Mouse (Mus musculus): ENCODE data around the gene Napepld. TPM values are rescaled to one million over a fixed set of nuclear protein-coding genes. Genes with fewer than 3 reads are reported as not detected.
A peak's percentile ranks its signal among the peaks of the same experiment; 100 is the strongest.
"Not testable (repeated sequence)": the region's sequence is repeated elsewhere in the genome, so short reads cannot be mapped to it uniquely, and the experiment has no call there.

Gene Napepld
- polyA plus RNA-seq, 1 experiment, result 1.7 TPM

DNA sequence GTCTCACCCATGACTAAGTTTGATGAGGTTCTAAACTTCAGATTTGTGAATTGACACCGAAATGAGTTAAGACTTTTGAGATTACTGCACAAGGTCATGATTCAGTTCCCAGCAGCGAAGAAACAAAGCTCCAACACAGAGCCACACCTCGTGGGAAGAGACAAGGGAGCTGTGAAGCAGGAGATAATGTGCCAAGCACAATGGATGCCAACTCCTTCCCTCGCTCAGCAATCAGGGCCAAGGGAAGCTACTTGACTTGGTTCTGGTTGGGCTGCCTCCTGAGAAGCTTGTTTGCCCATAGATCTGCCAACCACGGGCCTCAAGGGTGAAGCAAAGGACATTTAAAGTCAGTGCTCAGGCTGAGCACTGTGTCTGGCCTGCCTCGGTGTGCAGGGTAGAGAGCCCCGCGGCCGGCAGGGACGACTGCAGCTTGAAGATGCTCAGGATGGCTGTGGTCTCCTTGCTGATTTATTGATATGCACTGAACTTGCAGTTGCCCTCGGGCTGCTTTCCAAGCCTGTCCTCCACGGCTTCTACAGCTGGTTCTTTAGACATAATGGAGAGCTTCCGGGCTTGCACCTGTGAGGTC, 11.0 kb upstream of the Napepld start:
- TF ChIP-seq POLR2A (IDR thresholded peaks at IDR 0.05; ENCODE audit: low read depth, low read length) (no peak), CTCF (IDR thresholded peaks at IDR 0.05; ENCODE audit: borderline replicate concordance, insufficient read depth, low read length) (no peak)

DNA sequence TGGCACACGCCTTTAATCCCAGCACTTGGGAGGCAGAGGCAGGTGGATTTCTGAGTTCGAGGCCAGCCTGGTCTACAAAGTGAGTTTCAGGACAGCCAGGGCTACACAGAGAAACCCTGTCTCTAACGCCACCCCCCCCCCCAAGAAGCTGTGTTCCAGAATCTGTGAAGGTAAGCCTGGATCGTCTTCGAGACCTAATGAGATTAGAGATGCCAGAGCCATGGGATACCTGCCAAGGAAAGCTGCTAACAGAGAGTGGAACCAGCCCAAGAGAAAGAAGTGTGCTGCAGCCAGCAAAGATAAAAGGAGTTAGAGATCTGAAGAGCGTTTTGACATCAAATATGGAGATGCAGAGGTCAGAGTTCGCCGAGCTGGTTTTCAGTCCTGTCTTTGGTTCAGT, 6.8 kb upstream of the Napepld start:
- H3K4me1 ChIP-seq (ENCODE audit: control insufficient read depth, insufficient read depth, low read length); H3K27ac ChIP-seq (ENCODE audit: insufficient read depth, low read length); H3K4me3 ChIP-seq (ENCODE audit: insufficient read depth, low read length): not testable (repeated sequence)

More for the DNA sequence above, 11.0 kb upstream of the Napepld start:
- no peaks in the 10 kb centered on the region for H3K4me1 ChIP-seq (ENCODE audit: control insufficient read depth, insufficient read depth, low read length)
- no peak overlapping the region for H3K27ac ChIP-seq (ENCODE audit: insufficient read depth, low read length)
- no peak overlapping the region for H3K4me3 ChIP-seq (ENCODE audit: insufficient read depth, low read length)

DNA sequence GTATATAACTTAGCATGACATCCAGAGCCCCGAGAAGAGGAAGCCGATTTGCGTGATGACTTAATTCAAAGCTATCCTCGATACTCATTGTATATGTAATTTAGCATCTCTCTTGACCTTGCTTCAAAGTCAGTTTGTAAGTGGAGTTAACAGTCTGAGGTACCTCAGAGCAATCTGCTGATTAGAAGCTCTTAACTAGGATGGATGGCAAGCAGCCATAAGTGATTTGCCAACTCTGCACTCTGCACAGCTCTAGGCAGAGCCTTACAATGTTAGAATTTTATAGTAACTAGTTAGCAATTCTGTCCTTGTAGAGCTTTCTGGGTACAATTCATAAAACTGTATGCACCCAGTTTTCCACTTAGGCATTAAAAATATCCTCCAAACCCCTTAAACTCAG, 5.3 kb upstream of the Napepld start:
- TF ChIP-seq POLR2A (IDR thresholded peaks at IDR 0.05; ENCODE audit: low read depth, low read length) (no peak), CTCF (IDR thresholded peaks at IDR 0.05; ENCODE audit: borderline replicate concordance, insufficient read depth, low read length) (no peak)
- Histone ChIP-seq H3K27ac (ENCODE audit: insufficient read depth, low read length) (no peak overlapping the region), H3K4me1 (ENCODE audit: control insufficient read depth, insufficient read depth, low read length) (no peaks in the 10 kb centered on the region), H3K4me3 (ENCODE audit: insufficient read depth, low read length) (no peak overlapping the region)

DNA sequence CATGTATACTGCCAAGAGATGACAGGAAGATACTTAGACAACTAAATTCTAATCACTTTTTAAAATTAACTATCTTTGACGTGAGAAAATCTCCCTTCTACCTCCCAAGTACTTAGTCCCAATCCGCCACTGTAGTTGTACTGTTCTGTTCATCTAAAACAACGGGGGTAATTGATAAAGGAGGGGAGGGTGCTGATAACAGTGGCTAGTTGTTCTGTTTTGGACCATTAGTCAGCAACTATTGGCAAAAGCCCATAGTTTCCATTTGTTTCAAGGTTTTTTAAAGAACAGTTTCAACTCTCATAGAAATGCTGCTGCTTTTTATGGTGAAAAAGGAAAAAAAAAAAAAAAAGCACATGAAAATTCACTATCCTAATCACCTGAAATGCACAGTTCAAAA, 2.5 kb upstream of the Napepld start:
- H3K27ac ChIP-seq (ENCODE audit: insufficient read depth, low read length), result no peak overlapping the region

DNA sequence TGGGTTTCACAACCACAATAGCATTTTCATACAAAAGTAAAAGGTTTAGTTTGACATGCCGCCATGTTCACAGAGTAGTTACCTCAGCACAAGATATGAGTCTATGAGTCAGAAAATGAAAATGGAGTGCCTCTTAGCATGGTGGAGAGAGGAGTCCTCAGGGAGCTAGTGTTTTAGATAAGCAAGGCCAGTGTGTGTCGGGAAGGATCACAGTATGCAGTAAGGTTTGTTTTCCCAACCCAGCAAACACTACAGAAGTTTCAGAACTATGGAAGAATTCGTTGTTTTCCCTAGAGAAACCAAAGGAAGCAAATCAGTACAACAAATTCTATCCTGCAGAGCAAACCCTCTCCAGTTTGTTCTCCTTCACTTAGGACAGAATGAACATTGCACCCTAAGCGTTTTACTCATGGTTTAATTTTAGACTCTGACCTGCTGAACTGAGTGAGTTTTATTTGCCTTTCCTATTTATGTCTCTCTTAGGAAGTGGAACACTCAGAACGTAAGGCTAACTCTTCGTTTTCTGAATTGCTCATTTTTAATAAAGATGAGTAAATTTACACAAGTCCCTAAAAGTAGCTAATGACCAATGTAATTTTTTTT, 1.8 kb upstream of the Napepld start:
- Histone ChIP-seq H3K27ac (ENCODE audit: insufficient read depth, low read length) (no peak overlapping the region), H3K4me1 (ENCODE audit: control insufficient read depth, insufficient read depth, low read length) (no peaks in the 10 kb centered on the region), H3K4me3 (ENCODE audit: insufficient read depth, low read length) (no peak overlapping the region)
- TF ChIP-seq CTCF (IDR thresholded peaks at IDR 0.05; ENCODE audit: borderline replicate concordance, insufficient read depth, low read length), result no peak
- no peak for TF ChIP-seq POLR2A (IDR thresholded peaks at IDR 0.05; ENCODE audit: low read depth, low read length)

More for the DNA sequence above, 2.5 kb upstream of the Napepld start:
- H3K4me3 ChIP-seq (ENCODE audit: insufficient read depth, low read length), result no peak overlapping the region
- TF ChIP-seq POLR2A (IDR thresholded peaks at IDR 0.05; ENCODE audit: low read depth, low read length), result no peak
- TF ChIP-seq CTCF (IDR thresholded peaks at IDR 0.05; ENCODE audit: borderline replicate concordance, insufficient read depth, low read length), result no peak
- no peaks in the 10 kb centered on the region for H3K4me1 ChIP-seq (ENCODE audit: control insufficient read depth, insufficient read depth, low read length)

DNA sequence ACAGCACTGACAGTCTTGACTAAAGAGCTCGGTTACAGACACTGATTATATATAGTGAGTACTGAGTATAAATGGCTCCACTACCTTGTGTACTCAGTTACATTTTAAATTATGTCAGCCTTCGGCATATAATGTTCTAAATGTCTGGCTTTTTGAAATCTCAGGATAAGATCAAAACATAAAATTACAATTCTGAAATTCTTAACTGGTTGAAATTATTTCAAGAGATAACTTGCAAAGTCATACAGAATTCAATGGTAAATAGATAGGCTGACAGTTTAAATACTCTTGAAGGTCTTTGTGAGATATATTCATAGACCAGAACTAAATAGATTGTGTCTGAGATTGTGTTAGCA, 791 bp upstream of the Napepld start:
- no peaks in the 10 kb centered on the region for H3K4me1 ChIP-seq (ENCODE audit: control insufficient read depth, insufficient read depth, low read length)
- peak overlapping the region; percentile 61; the same call in 1 of the 2 replicates for H3K4me3 ChIP-seq (ENCODE audit: insufficient read depth, low read length)
- peak overlapping the region; percentile 98 for H3K27ac ChIP-seq (ENCODE audit: insufficient read depth, low read length)
- TF ChIP-seq CTCF (IDR thresholded peaks at IDR 0.05; ENCODE audit: borderline replicate concordance, insufficient read depth, low read length), result no peak
- no peak for TF ChIP-seq POLR2A (IDR thresholded peaks at IDR 0.05; ENCODE audit: low read depth, low read length)

DNA sequence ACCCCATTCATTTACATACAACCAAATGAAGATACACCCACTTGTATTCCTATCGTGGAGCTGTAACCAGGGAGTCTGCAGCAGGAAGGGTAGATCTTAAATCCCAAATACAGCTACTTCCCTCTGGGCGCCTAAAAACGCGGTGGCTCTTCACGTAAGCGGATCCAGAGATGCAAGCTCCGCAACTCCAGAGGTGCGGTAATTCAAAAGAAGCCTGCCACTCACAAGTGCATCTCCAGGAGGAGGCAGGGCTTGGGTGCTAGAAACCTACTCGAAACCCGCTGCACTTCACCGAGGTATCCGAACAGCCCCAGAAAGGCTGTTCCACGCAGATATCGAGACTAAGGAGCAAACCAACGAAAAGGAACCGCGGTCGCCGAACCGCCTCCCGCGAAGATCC, 262 bp downstream of the Napepld start:
- H3K27ac ChIP-seq (ENCODE audit: insufficient read depth, low read length), result no peak overlapping the region
- TF ChIP-seq POLR2A (IDR thresholded peaks at IDR 0.05; ENCODE audit: low read depth, low read length) (no peak; the same call in 1 of the 2 replicates), CTCF (IDR thresholded peaks at IDR 0.05; ENCODE audit: borderline replicate concordance, insufficient read depth, low read length) (no peak)
- no peaks in the 10 kb centered on the region for H3K4me1 ChIP-seq (ENCODE audit: control insufficient read depth, insufficient read depth, low read length)
- peak overlapping the region; percentile 80 for H3K4me3 ChIP-seq (ENCODE audit: insufficient read depth, low read length)

DNA sequence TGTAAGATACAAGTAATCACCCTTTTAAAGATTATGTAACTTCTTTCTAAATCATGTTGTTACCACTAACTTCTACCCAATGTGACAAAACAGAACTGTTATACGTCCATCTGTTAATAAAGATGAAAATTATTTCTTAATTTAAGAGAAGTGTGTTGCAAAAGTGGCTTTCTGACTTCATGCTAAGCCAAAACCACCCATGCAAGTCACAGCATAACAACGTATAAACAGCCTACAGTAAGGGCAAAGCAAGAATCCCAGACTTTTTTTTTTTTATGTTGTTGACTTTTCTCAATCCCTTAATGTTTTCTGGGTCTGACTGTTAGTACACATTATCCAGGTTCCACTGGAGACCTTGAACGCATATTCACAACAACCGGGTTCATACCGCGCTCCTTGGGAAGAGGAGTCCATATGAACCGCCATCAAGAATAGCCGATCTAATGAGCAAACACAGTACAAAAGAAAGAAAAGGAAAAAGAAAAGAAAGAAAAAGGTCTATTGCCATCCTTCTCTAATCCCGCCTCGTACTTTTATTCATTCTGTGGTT, 849 bp downstream of the Napepld start:
- no peak overlapping the region for H3K27ac ChIP-seq (ENCODE audit: insufficient read depth, low read length)
- peak overlapping the region; percentile 80 for H3K4me3 ChIP-seq (ENCODE audit: insufficient read depth, low read length)
- H3K4me1 ChIP-seq (ENCODE audit: control insufficient read depth, insufficient read depth, low read length), result no peaks in the 10 kb centered on the region
- TF ChIP-seq CTCF (IDR thresholded peaks at IDR 0.05; ENCODE audit: borderline replicate concordance, insufficient read depth, low read length), result no peak
- no peak for TF ChIP-seq POLR2A (IDR thresholded peaks at IDR 0.05; ENCODE audit: low read depth, low read length)

DNA sequence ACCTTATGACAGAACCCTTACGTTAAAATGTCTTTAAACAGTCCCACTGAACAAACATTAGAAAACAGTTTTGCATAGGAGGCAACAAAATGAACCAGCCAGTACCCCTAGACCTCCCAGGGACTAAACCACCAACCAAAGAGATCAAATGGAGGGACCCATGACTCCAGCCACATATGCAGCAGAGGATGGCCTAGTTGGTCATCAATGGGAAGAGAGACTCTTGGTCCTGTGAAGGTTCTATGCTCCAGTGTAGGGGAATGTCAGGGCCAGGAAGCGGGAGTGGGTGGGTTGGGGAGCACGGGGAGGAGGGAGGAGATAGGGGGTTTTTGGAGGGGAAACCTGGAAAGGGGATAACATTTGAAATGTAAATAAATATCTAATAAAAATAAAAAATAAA, 1.6 kb downstream of the Napepld start:
- not testable (repeated sequence) for H3K4me1 ChIP-seq (ENCODE audit: control insufficient read depth, insufficient read depth, low read length); H3K27ac ChIP-seq (ENCODE audit: insufficient read depth, low read length); H3K4me3 ChIP-seq (ENCODE audit: insufficient read depth, low read length)

DNA sequence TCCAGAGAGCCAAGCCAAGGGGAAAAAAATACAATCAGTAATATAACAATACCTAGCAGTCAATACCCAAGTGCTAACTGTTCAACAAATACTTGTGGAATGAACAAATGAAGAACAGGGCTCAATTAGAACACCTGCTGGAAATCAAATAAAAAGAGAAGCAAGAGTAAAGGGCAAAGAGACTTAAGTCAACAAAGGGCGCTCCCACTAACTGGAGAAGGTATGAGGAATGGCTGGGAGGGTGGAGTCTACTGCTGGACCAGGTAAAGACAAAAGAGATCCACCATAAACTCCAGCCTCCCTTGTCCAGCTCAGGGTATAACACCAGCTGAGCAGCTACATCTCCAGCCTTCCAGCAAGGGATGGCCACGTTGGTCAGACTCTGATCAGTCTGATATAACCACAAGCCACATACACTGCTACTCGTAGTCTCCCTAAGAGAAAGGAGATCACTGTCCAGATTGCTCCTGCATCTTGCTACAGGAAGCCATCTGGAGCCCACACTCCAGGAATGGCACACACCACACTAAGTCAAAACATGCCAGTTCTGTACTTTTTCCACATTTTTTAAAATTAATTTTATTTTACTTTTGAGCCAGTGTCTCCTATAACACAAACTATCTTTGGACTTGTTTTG, 6.2 kb downstream of the Napepld start:
- H3K27ac ChIP-seq (ENCODE audit: insufficient read depth, low read length), result no peak overlapping the region
- TF ChIP-seq CTCF (IDR thresholded peaks at IDR 0.05; ENCODE audit: borderline replicate concordance, insufficient read depth, low read length), result no peak
- no peak for TF ChIP-seq POLR2A (IDR thresholded peaks at IDR 0.05; ENCODE audit: low read depth, low read length)
- no peaks in the 10 kb centered on the region for H3K4me1 ChIP-seq (ENCODE audit: control insufficient read depth, insufficient read depth, low read length)
- H3K4me3 ChIP-seq (ENCODE audit: insufficient read depth, low read length), result no peak overlapping the region

All from embryonic fibroblast, embryonic 13.5 days (primary cell).